Mouse (Mus musculus) limb, embryonic 14.5 days (tissue): ENCODE measurements around the gene Klhl36. TPM values are rescaled to one million over a fixed set of nuclear protein-coding genes. Genes with fewer than 3 reads are reported as not detected.

Experiments used
- ATAC-seq: fragments of 200-750 bp; cut with Nextera tagmentation; 2 replicates; pipeline ENCODE4 v1.8.0; 2017; ENCODE audit warnings: low read depth, moderate number of reproducible peaks, moderate TSS enrichment; ENCODE audit not compliant: low FRiP score
- DNase-seq: peaks from one replicate; pipeline ENCODE4 v3.0.0-alpha.2; 2015; ENCODE audit warnings: low spot score
- H3K27ac ChIP-seq: fragments of 300-500 bp; sonication (generic); replicated peaks from 2 replicates; pipeline ENCODE4 v1.5.1; 2014; ENCODE audit warnings: low read depth, mild to moderate bottlenecking, low read length, moderate library complexity, mixed read lengths
- H3K27me3 ChIP-seq: fragments of 300-500 bp; sonication (generic); 2 replicates; pipeline ENCODE4 v1.6.1; 2014; ENCODE audit warnings: low read length, mixed read lengths; ENCODE audit not compliant: control insufficient read depth, insufficient read depth
- H3K36me3 ChIP-seq: fragments of 300-500 bp; sonication (generic); 2 replicates; pipeline ENCODE4 v1.6.1; 2014; ENCODE audit warnings: mild to moderate bottlenecking, low read length, moderate library complexity, mixed read lengths; ENCODE audit not compliant: control insufficient read depth, insufficient read depth
- H3K4me1 ChIP-seq: fragments of 300-500 bp; sonication (generic); 2 replicates; pipeline ENCODE4 v1.6.1; 2014; ENCODE audit warnings: antibody characterized with exemption, low read length, mixed read lengths; ENCODE audit not compliant: control insufficient read depth, insufficient read depth
- H3K4me2 ChIP-seq: fragments of 300-500 bp; sonication (generic); replicated peaks from 2 replicates; pipeline ENCODE4 v1.6.1; 2014; ENCODE audit warnings: low read depth, mild to moderate bottlenecking, low read length, moderate library complexity; ENCODE audit not compliant: severe bottlenecking
- H3K4me3 ChIP-seq: fragments of 300-500 bp; sonication (generic); replicated peaks from 2 replicates; pipeline ENCODE4 v1.5.1; 2014; ENCODE audit warnings: low read length
- H3K9ac ChIP-seq: fragments of 300-500 bp; sonication (generic); 2 replicates; pipeline ENCODE4 v1.6.1; 2014; ENCODE audit warnings: mild to moderate bottlenecking, low read depth, low read length, moderate library complexity; ENCODE audit not compliant: severe bottlenecking
- H3K9me3 ChIP-seq: fragments of 300-500 bp; sonication (generic); 2 replicates; pipeline ENCODE4 v1.6.1; 2016; ENCODE audit warnings: low read length; ENCODE audit not compliant: control insufficient read depth
- POLR2A ChIP-seq: fragments of 200-500 bp; IDR thresholded peaks from 2 replicates; pipeline ENCODE4 v1.8.0; 2012; ENCODE audit warnings: inconsistent platforms, mild to moderate bottlenecking, moderate library complexity, borderline replicate concordance; ENCODE audit not compliant: insufficient read depth, insufficient read length; ENCODE audit errors: extremely low read depth
- WGBS: fragments of 180-500 bp; shearing (Covaris S2); extraction: QIAGEN DNeasy Blood & Tissue Kit; methylation state at CpG from one replicate; pipeline ENCODE4 v1.1.7; 2014; 5-methylcytosine and 5-hydroxymethylcytosine counted together
- polyA plus RNA-seq, 2 experiments: library from polyadenylated mRNA; depleted of rRNA in 1 of 2; stranded (reverse) in 1 of 2; unstranded in 1 of 2; fragments of >200 nt; fragmentation: Nextera tagmentation in 1 of 2; extraction: Ambion mirVana in 1 of 2; gene quantifications; 2 replicates each; pipeline versions ENCODE4 v1.2.1 to v1.2.3; 2012 to 2014

Klhl36 gene
- polyA plus RNA-seq, 2 experiments, result 9.1 to 12.1 TPM

DNA sequence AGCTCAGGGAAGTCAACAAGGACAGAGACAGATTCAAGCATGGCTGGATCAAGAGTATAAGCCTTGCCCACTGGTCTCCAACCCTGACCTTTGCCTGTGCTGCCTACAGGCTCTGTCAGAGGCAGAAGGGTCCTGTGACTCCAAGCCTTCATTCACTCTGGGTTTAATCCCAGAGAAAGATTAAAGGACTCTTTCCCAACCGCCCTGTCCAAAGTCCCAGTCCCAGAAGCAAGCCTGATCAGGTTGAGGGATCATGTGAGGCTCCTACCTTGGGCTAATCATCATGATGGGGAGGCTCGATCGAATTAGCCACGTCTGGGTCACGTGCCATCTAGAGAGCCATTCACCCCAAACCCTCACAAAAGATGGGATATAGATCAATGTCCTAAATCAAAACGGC, 27.4 kb upstream of the Klhl36 start:
- H3K9me3 ChIP-seq, result no peaks in the 10 kb centered on the region
- no peak for DNase-seq
- H3K9ac ChIP-seq, result no peak overlapping the region
- H3K4me1 ChIP-seq, result peaks cover 37% of the 10 kb centered on the region
- no peaks in the 10 kb centered on the region for H3K27me3 ChIP-seq
- H3K36me3 ChIP-seq, result 0 out of 2 replicates have a peak, but pooled peaks cover 4% of the 10 kb centered on the region
- 89% methylated on average over 6 of the region's 6 CpGs for WGBS
- no peak overlapping the region for H3K4me2 ChIP-seq
- no peak for TF ChIP-seq POLR2A
- no peak overlapping the region for H3K4me3 ChIP-seq
- no peak overlapping the region for H3K27ac ChIP-seq
- ATAC-seq, result no peak

GRCm38 (mm10) chr8:119835270-119835669, 26.8 kb upstream of the Klhl36 start:
- Histone ChIP-seq H3K9ac (no peak overlapping the region), H3K27ac (no peak overlapping the region), H3K27me3 (no peaks in the 10 kb centered on the region), H3K4me3 (no peak overlapping the region), H3K4me2 (no peak overlapping the region), H3K4me1 (peaks cover 39% of the 10 kb centered on the region), H3K9me3 (no peaks in the 10 kb centered on the region), H3K36me3 (0 out of 2 replicates have a peak, but pooled peaks cover 4% of the 10 kb centered on the region)
- DNase-seq (no peak), ATAC-seq (no peak)
- WGBS, result 73% methylated on average over 5 of the region's 5 CpGs
- TF ChIP-seq POLR2A, result no peak

- 94% methylated on average over 4 of the region's 4 CpGs for WGBS
- no peak overlapping the region for H3K4me3 ChIP-seq
- H3K4me1 ChIP-seq, result peaks cover 35% of the 10 kb centered on the region
- H3K36me3 ChIP-seq, result 0 out of 2 replicates have a peak, but pooled peaks cover 4% of the 10 kb centered on the region
- H3K9ac ChIP-seq, result no peak overlapping the region
- H3K9me3 ChIP-seq, result no peaks in the 10 kb centered on the region
- no peak overlapping the region for H3K4me2 ChIP-seq
- DNase-seq (no peak), ATAC-seq (no peak)
- TF ChIP-seq POLR2A, result no peak
- no peaks in the 10 kb centered on the region for H3K27me3 ChIP-seq
- H3K27ac ChIP-seq, result no peak overlapping the region
These were observed 25.2 kb upstream of the Klhl36 start for GRCm38 (mm10) chr8:119836831-119837230.

DNA sequence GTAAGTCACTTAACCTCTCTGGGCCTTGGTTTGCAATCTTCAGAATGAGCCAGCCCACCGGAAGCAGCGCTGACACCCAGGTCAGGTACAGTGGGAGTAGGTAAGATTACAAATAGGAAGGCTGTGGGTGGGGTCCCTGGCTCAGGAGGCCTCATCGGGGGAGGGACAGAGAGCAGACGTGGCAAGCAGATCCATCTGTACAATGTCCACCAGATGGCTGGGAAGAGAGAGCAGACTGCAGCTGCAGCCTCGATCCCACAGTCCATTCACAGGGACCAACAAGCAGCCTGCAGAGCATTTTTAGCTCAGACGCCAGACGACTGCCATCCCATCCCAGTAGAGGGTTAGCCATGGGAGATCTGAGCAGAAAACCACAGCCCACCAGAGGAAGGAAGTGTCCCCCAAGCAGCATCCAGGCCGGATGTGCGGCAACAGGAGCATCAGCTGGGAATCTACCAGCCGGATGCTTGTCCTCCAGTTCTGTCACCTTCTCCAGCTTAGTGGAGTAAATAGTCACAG, 24.5 kb upstream of the Klhl36 start:
- no peak overlapping the region for H3K9ac ChIP-seq
- no peak for ATAC-seq
- 42% methylated on average over 10 of the region's 10 CpGs for WGBS

DNA sequence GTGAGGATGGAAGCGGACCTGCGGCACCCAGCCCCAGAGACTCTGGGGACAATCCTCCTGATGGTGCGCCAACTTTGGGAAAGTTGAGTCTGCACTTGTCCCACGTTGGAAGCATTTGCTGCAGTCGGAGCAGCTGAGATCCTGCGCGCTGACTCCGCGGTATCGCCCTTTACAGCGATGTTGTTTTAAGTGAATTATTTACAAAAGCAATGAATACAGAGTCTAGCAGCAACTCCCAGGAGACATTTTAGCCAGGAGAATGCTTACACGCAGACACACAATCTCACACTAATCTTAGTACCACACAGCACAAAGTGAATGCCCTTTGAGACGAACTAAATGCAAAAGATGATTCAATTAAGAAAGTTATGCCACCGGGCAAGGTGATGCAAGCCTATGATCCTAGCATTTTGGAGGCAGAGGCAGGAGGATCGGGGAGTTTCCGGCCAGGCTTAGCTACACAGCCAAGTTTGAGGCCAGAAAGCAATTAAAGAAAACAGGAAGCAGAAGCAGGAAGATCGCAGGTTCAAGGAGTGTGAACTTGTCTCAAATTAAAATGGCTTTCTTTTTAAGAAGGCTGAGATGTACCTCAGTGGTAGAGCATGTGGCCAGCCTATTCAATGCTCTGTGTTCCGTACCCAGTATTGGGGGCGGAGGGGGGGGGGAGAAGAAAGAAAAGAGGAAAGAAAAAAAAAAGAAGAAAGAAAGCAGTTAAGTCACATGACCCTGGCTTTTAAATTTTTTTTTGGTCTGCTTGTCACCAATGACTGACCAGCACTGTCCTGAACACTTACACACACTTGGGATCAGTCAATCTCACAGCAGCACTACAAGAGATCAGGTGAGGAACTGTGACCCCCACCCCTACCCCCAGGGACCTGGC, 23.7 kb upstream of the Klhl36 start:
- 78% methylated on average over 19 of the region's 19 CpGs for WGBS
- H3K4me1 ChIP-seq, result peaks cover 22% of the 10 kb centered on the region
- H3K27ac ChIP-seq, result no peak overlapping the region; the same call in 1 of the 2 replicates
- peak overlapping the region; percentile 59; the same call in 1 of the 2 replicates for H3K9ac ChIP-seq
- H3K4me3 ChIP-seq, result peak overlapping the region; percentile 68
- H3K36me3 ChIP-seq, result 0 out of 2 replicates have a peak, but pooled peaks cover 4% of the 10 kb centered on the region
- no peaks in the 10 kb centered on the region for H3K9me3 ChIP-seq
- ATAC-seq, result no peak
- H3K27me3 ChIP-seq, result no peaks in the 10 kb centered on the region
- no peak for TF ChIP-seq POLR2A
- peak overlapping the region; percentile 82 for H3K4me2 ChIP-seq
- no peak for DNase-seq

More for the DNA sequence above, 24.5 kb upstream of the Klhl36 start:
- no peaks in the 10 kb centered on the region for H3K27me3 ChIP-seq
- no peaks in the 10 kb centered on the region for H3K9me3 ChIP-seq
- peak overlapping the region; percentile 6; the same call in 1 of the 2 replicates for H3K4me2 ChIP-seq
- DNase-seq, result no peak
- H3K27ac ChIP-seq, result no peak overlapping the region; the same call in 1 of the 2 replicates
- no peak for TF ChIP-seq POLR2A
- no peak overlapping the region for H3K4me3 ChIP-seq
- H3K4me1 ChIP-seq, result peaks cover 27% of the 10 kb centered on the region
- 0 out of 2 replicates have a peak, but pooled peaks cover 4% of the 10 kb centered on the region for H3K36me3 ChIP-seq
